Mouse (Mus musculus) hindbrain, postnatal 0 days (tissue): ENCODE data around the gene Pla2g12b. TPM values are rescaled to one million over a fixed set of nuclear protein-coding genes. Genes with fewer than 3 reads are reported as not detected.

Experiments
- ATAC-seq: fragments of 200-750 bp; cut with Nextera tagmentation; 2 replicates; pipeline ENCODE4 v1.8.0; 2017; ENCODE audit warnings: mild to moderate bottlenecking, moderate TSS enrichment, moderate library complexity
- DNase-seq: peaks from one replicate; pipeline ENCODE4 v3.0.0-alpha.2; 2015; ENCODE audit warnings: low spot score
- H3K27ac ChIP-seq: fragments of 300-500 bp; sonication (generic); 2 replicates; pipeline ENCODE4 v1.5.1; 2014; ENCODE audit warnings: mild to moderate bottlenecking
- H3K27me3 ChIP-seq: fragments of 300-500 bp; sonication (generic); 2 replicates; pipeline ENCODE4 v1.6.1; 2014; ENCODE audit warnings: low read length, mixed read lengths; ENCODE audit not compliant: insufficient read depth
- H3K36me3 ChIP-seq: fragments of 300-500 bp; sonication (generic); 2 replicates; pipeline ENCODE4 v1.6.1; 2014; ENCODE audit warnings: low read length, mixed read lengths; ENCODE audit not compliant: insufficient read depth
- H3K4me1 ChIP-seq: fragments of 300-500 bp; sonication (generic); 2 replicates; pipeline ENCODE4 v1.6.1; 2014; ENCODE audit warnings: antibody characterized with exemption, low read length, mixed read lengths; ENCODE audit not compliant: insufficient read depth
- H3K4me2 ChIP-seq: fragments of 300-500 bp; sonication (generic); 2 replicates; pipeline ENCODE4 v1.6.1; 2014; ENCODE audit warnings: low read depth, mild to moderate bottlenecking, low read length, moderate library complexity, mixed read lengths
- H3K4me3 ChIP-seq: fragments of 300-500 bp; sonication (generic); 2 replicates; pipeline ENCODE4 v1.5.1; 2014; ENCODE audit warnings: low read length
- H3K9ac ChIP-seq: fragments of 300-500 bp; sonication (generic); replicated peaks from 2 replicates; pipeline ENCODE4 v1.6.1; 2014; ENCODE audit warnings: mild to moderate bottlenecking, low read length, moderate library complexity, mixed read lengths
- H3K9me3 ChIP-seq: fragments of 300-500 bp; sonication (generic); 2 replicates; pipeline ENCODE4 v1.6.1; 2016; ENCODE audit warnings: low read length, mixed read lengths
- CTCF ChIP-seq: IDR thresholded peaks from 2 replicates; pipeline ENCODE4 v1.5.1; 2016; ENCODE audit warnings: antibody characterized with exemption, control low read depth, low read depth
- WGBS: fragments of 180-500 bp; shearing (Covaris S2); extraction: QIAGEN DNeasy Blood & Tissue Kit; methylation state at CpG from one replicate; pipeline ENCODE4 v1.1.7; 2014; 5-methylcytosine and 5-hydroxymethylcytosine counted together
- polyA plus RNA-seq: library from polyadenylated mRNA; unstranded; fragments of >200 nt; fragmentation: Nextera tagmentation; extraction: Ambion mirVana; gene quantifications from 2 replicates; pipeline ENCODE4 v1.2.1, GENCODE M21; 2015
- total RNA-seq: library from RNA; depleted of rRNA; stranded (reverse); fragments of >200 nt; gene quantifications from 2 replicates; pipeline ENCODE4 v1.2.3, GENCODE M21; 2014; rRNA removed

The Pla2g12b gene
- total RNA-seq (not detected in 2 replicates), polyA plus RNA-seq (not detected in 2 replicates)

- no peak for TF ChIP-seq CTCF
- DNase-seq, result no peak
- Histone ChIP-seq H3K4me1 (no peaks in the 10 kb centered on the region), H3K4me3 (no peak within 1 kb of the TSS), H3K27me3 (no peaks in the 10 kb centered on the region), H3K4me2 (no peak within 1 kb of the TSS), H3K9ac (no peak within 1 kb of the TSS), H3K9me3 (no peaks in the 10 kb centered on the region), H3K36me3 (no peaks in the 10 kb centered on the region), H3K27ac (no peak within 1 kb of the TSS)
- WGBS, result 77% methylated on average over 21 of the region's 21 CpGs
- ATAC-seq, result no peak
These were observed at the start of gene Pla2g12b for GRCm38 (mm10) chr10:59402899-59403792. Gene Pla2g12b (plus strand): TSS chr10:59403660.

DNA sequence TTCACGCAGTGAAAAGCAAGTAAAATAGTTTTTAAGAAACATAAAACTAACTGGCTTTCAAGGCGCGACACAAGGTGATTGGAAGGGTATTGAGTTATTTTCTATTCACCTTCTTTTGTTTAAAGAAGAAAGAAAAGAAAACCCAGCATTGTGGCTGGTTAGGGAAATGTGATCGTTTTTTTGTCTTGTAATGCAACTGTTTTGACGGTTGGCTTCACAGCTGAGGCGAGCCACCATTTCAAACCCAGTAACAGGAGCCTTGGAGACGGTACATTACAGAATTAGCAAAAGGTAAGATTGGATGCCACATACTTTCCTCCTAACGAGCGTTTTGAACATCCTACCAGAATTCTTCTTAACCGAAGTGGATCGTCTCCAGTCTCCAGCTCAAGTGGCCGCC, 49.3 kb upstream of the Pla2g12b start:
- Histone ChIP-seq H3K27me3 (no peaks in the 10 kb centered on the region), H3K4me2 (no peak overlapping the region), H3K9me3 (no peaks in the 10 kb centered on the region), H3K9ac (no peak overlapping the region), H3K4me1 (no peaks in the 10 kb centered on the region), H3K36me3 (peaks cover 39% of the 10 kb centered on the region), H3K27ac (no peak overlapping the region), H3K4me3 (no peak overlapping the region)
- ATAC-seq, result no peak
- TF ChIP-seq CTCF, result no peak
- 81% methylated on average over 12 of the region's 12 CpGs for WGBS
- no peak for DNase-seq

- no peak overlapping the region for H3K4me3 ChIP-seq
- H3K9ac ChIP-seq, result no peak overlapping the region
- ATAC-seq (no peak), DNase-seq (no peak)
- H3K4me1 ChIP-seq, result no peaks in the 10 kb centered on the region
- H3K36me3 ChIP-seq, result peaks cover 35% of the 10 kb centered on the region
- no peak for TF ChIP-seq CTCF
- no peak overlapping the region for H3K4me2 ChIP-seq
- 84% methylated on average over 8 of the region's 8 CpGs for WGBS
- no peaks in the 10 kb centered on the region for H3K27me3 ChIP-seq
- no peaks in the 10 kb centered on the region for H3K9me3 ChIP-seq
- H3K27ac ChIP-seq, result no peak overlapping the region
These were observed 48.4 kb upstream of the Pla2g12b start for GRCm38 (mm10) chr10:59355020-59355419.

DNA sequence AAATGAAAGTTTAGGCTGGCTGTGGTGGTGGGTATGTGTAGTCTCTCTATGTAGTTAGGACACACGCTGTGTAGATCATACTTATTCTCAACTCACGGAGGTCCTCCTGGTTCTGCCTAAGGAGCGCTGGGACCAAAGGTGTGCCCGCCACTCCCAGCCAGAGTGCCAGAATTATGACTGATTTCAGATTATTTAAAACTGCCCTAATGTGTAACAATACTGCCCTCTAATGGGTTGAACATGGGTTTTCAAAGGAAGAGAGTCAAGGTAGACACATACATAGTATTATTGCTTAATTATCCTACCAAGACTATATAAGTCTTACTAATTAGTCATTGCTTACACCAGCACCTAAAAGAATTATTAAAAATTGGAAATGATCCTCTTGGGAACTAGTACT, 44.7 kb upstream of the Pla2g12b start:
- ATAC-seq (no peak), DNase-seq (peak; percentile 10)
- Histone ChIP-seq H3K27me3 (no peaks in the 10 kb centered on the region), H3K36me3 (peaks cover 39% of the 10 kb centered on the region), H3K27ac (no peak overlapping the region), H3K4me2 (no peak overlapping the region), H3K4me3 (no peak overlapping the region), H3K4me1 (no peaks in the 10 kb centered on the region), H3K9me3 (no peaks in the 10 kb centered on the region), H3K9ac (no peak overlapping the region)
- 87% methylated on average over 4 of the region's 4 CpGs for WGBS
- peak; percentile 47; the same call in 1 of the 2 replicates for TF ChIP-seq CTCF

DNA sequence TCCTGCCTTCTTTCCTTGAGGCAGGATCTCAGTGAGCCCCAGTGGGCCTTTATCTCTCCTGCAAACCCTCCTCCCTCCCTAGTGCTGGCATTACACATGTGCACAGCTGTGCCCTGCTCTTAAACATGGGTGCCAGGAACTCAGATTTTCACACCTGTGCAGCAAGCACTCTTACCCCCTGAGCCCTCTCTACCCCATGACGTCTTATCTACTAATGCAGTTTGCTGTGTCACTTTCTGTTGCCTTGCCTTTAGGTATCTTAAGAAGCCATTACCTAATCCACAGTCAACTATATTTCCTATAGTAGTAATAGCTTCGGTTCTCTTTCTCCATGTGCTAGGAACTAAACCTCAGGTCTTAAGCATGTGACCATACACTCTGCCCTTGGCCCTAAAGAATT, 40.3 kb upstream of the Pla2g12b start:
- Histone ChIP-seq H3K27ac (no peak overlapping the region), H3K36me3 (peaks cover 49% of the 10 kb centered on the region), H3K27me3 (no peaks in the 10 kb centered on the region), H3K4me1 (no peaks in the 10 kb centered on the region), H3K9me3 (no peaks in the 10 kb centered on the region), H3K4me2 (no peak overlapping the region), H3K9ac (no peak overlapping the region), H3K4me3 (no peak overlapping the region)
- DNase-seq, result no peak
- no peak for ATAC-seq
- 93% methylated on average over 2 of the region's 2 CpGs for WGBS
- no peak for TF ChIP-seq CTCF

DNA sequence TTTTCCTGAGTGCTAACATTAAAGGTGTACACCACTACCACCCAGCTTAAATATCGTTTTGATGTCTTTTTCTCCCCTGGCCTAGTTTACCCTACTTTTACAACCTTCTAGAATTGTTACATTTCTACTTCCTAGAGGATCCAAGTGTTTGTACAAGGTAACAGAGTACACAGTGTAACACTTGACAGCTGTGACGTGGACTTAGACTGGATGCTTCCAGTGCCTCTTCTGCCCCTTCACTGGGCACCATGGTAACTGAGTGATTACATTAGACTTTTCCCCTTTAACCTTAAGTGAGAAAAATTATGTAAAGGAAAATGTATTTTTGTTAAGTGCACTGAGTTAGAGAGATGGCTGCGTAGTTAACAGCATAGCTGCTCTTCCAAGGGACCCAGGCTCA, 38.9 kb upstream of the Pla2g12b start:
- ATAC-seq (no peak), DNase-seq (no peak)
- Histone ChIP-seq H3K36me3 (peaks cover 58% of the 10 kb centered on the region), H3K27ac (no peak overlapping the region), H3K27me3 (no peaks in the 10 kb centered on the region), H3K9ac (no peak overlapping the region), H3K4me1 (no peaks in the 10 kb centered on the region), H3K4me3 (no peak overlapping the region), H3K4me2 (no peak overlapping the region), H3K9me3 (no peaks in the 10 kb centered on the region)
- no peak for TF ChIP-seq CTCF
- WGBS, result 92% methylated on average over 3 of the region's 3 CpGs
